Mouse (Mus musculus) frontal cortex, postnatal 10 days (tissue): ENCODE data around the gene Trim5.
"Not testable (repeated sequence)": the region's sequence is repeated elsewhere in the genome, so short reads cannot be mapped to it uniquely, and the experiment has no call there.

Source experiments
- DNase-seq, 2 experiments: peaks; one replicate each; pipeline ENCODE4 v3.0.0; 2022; ENCODE audit warnings: low spot score in 2 of 2, mixed read lengths in 1 of 2

Gene Trim5

DNA sequence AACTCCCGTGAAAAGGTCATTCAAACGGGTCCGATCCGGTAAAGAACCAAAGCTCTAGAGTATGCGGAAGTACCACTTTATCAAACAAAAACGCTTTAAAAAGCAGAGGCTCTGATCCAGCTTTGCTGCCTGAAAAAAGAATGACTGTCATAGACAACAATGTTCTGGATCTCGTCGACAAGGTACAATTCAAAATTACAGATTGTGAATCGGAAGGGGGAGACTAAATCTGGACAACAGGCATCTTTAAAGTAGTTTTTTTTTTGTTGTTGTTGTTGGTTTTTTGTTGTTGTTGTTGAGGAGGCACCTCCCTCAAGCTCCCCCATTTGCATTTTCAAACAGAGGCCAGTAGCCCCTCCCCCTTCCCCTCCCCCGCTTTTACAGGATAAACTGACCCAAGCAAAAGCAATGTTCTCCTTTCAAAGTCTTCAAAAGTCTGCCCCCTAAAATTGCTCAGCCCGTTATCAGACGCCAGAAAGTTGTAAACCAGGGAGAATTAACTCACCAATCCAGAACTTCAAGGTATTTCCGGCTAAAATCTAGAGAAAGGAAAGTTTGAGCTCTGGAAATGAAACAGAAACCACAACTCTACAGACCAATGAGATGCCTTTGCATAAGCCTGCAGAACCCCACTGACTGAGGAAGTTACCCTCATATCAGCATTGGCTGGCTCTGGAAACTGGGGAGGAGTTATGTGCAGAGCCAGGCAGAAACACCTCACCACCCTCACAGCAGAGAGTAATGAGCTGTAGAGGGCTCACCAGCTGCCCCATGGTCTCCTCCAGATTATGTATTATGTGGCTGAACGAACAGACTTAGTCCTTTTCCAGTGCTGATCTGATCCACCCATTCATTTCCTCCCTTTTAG, at the start of gene Trim5:
Gene Trim5, minus strand, starts transcription at position 519 of the 868 bp plus-strand sequence.
- not testable (repeated sequence) for DNase-seq

DNA sequence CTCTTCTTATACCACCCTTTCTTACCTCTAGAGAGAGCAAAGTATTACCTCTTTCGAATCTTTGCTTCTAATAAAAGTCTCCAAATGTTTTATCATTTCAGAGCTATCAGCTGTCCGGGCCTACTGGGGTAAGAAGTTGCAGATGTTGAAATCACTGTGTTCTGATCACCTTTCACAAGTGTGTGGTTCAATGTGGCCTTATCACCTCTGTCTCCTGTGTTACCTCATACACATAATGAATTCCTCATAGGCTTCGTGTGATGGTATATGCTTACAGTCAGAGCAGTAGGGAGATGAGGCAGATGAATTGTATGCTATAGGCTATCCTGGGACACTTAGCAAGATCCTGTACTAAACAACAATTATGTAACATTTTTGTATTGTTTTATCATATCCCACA, 47.7 kb upstream of the Trim5 start:
- DNase-seq: not testable (repeated sequence)

DNA sequence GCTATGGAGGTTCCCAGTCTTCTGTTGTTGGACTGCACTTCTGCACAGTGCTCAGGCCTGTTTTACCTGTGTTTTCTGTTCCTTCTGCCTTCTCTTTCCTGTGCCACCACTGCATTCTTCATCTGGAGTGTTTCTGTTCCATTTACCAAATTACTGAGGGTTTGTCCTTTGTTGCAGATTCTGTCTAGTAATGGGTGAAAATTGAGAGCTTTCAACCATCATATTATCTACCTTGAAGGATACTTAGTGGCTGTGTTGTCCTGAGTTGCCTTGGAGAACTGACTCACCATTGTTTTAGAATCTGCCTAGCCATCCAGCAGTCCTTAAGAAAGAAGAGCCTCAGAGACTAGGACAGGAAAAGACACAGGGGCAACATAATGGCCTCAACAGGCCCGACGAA, 41.3 kb upstream of the Trim5 start, which contains the start of gene Trim34b:
Gene Trim34b, plus strand, starts transcription at position 301 of the 400 bp plus-strand sequence.
- not testable (repeated sequence) for DNase-seq

DNA sequence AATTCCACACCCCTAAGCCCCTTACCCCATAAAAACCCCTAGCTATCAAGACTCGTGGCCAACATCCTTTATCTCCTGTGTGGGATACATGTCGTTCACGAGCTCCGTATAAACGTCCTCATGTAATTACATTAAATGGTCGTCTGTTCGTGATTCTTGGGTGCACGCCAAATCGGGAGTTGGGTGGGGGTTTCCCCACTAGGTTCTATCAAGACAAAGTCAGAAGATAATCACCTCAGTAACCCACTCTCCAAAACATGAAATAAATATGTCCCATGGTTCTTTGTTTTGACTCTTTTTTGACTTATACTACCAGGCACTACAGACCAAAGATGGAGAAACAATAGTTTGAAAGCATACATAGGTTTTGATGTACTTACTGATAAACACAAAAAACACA, 34.1 kb upstream of the Trim5 start:
- DNase-seq: no peak

DNA sequence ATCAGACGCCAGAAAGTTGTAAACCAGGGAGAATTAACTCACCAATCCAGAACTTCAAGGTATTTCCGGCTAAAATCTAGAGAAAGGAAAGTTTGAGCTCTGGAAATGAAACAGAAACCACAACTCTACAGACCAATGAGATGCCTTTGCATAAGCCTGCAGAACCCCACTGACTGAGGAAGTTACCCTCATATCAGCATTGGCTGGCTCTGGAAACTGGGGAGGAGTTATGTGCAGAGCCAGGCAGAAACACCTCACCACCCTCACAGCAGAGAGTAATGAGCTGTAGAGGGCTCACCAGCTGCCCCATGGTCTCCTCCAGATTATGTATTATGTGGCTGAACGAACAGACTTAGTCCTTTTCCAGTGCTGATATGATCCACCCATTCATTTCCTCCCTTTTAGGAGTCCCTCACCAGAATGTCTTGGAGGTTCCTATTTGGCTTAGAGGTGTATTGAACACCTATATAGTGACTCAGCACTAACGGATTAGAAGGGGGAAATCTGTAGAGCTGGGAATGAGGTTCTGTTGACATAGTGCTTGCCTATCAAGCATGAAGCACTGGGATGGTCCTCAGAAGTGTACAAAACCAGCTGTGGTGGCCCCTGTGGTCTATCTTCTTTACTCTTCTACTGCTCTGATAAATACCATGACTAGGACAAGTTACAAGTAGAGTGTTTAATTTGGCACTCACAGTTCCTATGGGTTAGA, 27.6 kb upstream of the Trim5 start, which contains the start of gene Trim12a:
Gene Trim12a, minus strand, starts transcription at position 98 of the 712 bp plus-strand sequence.
- not testable (repeated sequence) for DNase-seq

DNA sequence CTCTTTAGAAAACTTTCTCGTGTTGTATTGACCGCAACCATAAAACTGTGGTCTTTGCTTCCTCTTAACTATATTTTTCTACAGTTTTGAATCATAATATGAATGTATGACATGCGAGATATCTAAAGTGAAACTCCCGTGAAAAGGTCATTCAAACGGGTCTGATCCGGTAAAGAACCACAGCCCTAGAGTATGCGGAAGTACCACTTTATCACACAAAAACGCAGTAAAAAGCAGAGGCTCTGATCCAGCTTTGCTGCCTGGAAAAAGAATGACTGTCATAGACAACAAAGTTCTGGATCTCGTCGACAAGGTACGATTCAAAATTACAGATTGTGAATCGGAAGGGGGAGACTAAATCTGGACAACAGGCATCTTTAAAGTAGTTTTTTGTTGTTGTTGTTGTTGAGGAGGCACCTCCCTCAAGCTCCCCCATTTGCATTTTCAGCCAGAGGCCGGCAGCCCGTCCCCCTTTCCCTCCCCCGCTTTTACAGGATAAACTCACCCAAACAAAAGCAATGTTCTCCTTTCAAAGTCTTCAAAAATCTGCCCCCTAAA, 27.0 kb upstream of the Trim5 start:
- no peak for DNase-seq

DNA sequence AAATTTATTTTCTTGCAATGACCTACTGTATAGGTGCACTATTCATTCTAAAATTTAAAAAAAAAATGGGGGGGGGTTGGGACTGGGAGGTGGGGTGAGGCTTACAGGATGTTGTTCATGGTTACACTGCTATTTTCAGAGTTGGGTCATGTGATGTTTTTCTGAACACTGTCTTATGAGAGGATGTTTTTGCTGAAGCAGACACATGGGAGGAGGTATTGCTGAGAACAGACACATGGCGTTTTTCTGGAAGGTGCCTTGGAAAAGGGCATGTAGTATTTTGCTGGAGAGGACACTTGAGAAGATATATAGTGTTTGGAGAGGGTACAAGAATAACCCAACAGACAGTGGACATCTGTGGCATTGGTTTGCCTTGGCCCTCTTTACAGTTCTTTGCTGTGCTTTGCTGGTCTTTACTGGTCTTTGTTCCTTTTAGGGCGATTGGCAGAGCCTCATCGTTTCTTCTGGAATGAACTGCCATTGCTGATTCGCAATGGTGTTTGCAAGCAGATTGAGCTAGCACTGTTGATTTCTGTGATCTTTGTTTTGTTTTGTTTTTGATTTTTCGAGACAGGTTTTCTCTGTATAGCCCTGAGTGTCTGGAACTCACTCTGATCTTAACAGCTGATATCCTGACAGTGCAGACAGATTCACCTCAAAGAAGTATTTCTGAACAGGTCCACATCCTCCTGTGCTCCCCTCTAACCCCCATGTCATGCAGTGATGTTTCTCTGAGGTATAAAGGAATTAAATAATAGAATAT, 3.9 kb upstream of the Trim5 start:
- DNase-seq: no peak

DNA sequence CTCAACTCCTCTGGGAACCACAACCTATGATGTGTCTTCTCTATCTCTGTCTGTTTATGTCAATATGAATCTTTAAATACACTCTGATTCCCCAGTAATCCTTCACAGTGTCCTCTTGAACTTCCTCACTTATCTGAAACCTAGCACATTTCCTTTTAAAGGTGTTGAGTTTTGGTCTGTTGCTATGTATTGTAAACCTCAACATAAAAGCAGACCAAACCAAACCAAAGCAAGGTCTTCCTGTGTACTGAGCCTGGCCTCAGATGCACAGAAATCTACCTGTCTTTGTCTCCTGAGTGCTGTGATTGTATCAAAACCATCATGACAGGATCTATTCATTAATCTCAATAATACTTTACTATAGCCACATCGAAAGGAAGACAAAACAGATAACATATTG, 2.7 kb upstream of the Trim5 start:
- no peak for DNase-seq

DNA sequence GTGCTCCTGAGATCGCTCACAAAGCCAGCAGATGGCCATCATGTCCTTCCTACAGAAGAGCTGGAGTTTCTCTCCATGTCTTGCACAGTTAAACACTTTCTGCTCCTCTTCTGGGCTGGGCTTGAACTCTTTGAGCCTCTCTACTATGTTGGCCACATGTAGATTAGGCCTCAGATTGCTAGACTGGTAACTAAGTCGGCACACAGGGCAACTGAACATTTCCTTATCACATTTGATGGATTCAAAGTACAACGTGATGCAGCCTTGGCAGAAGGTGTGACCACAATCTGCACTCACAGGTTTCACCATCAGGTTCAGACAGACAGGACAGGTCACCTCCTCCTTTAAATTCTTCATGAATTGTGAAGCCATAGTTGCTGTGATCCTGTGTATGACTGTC, 8.5 kb downstream of the Trim5 start:
- not testable (repeated sequence) for DNase-seq

DNA sequence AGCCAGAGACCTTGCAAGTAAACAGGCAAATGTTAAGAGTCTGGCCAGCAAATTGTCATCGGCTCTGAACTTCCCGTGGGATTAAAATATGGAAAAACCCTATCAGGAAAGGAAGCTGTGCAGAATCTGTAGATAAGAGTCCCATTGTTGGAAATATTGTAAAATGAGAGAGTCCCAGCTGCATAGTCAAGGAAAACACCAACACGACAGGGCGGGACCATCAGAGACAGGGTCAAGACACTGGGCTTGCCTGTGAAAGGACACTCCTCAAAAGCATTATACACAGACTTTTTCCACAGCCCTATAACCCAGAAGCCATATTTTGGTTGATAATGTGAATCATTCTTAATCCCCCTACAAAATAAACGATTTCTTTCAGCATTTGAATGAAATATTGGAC, 22.6 kb downstream of the Trim5 start:
- not testable (repeated sequence) for DNase-seq

DNA sequence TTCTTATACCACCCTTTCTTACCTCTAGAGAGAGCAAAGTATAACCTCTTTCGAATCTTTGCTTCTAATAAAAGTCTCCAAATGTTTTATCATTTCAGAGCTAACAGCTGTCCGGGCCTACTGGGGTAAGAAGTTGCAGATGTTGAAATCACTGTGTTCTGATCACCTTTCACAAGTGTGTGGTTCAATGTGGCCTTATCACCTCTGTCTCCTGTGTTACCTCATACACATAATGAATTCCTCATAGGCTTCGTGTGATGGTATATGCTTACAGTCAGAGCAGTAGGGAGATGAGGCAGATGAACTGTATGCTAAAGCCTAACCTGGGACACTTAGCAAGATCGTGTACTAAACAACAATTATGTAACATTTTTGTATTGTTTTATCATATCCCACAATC, 27.5 kb downstream of the Trim5 start:
- not testable (repeated sequence) for DNase-seq

DNA sequence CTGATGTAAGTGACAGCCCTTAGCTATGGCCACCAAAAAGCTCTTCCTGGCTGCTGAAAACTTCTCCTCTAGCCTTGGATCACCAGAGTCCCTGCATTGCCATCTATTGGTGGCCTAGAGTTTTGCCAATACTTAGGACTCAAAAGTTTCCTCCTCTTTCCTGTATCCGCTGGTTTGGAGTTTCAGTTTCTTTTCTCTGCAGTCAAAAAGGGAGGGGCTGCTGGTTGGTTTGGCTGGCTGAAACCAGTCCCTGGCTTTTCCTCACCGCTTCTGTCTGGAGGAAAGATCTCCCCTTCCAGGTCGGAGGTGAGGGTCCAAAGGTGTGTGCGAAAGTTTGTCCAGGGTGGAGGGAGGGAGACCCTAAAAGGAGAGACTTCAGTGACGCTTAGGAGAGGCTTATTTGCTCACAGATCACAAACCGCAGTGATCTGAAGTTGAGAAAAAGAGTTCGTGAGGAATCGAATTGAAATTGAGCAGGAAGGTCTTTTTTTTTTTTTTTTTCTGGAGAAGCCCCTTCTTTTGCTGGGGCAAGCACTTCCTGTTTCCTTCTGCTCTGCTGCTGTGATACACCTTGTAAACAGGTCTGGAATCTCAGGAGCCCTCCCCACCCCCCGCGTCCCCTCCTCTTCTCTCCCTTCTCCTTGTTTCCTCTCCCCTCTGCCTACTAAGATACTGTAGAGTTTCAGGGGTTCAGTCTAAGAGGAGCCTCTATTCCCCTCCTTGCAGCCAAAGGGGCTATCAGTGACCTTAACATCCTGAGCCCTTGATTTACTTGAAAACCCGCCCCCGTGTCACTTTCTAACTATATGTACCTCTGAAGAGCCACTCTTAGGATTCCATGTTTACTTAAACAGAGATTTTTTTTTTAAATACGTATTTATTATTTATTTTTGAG, 43.4 kb downstream of the Trim5 start, which contains the start of gene Trim34a:
Gene Trim34a, plus strand, starts transcription at position 171 of the 895 bp plus-strand sequence.
- peak in 1 of 2 experiments; percentile 13 for DNase-seq

DNA sequence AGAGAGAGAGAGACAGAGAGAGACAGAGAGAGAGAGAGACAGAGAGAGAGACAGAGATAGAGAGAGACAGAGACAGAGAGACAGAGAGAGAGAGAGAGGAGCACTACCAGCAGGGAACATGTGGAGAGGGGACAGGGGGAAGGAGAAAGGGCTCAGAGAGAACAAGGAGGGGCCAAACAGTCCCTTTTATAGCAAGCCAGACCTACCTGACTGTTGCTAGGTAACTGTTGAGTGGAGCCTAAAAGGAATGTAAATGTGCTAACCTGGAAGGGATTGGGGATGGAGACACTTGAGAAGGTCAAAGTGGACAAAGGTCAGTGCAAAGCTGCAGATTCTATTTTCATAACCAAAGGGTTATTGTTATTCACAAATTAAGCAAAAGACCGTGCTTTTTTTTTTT, 44.3 kb downstream of the Trim5 start:
- no peak for DNase-seq

DNA sequence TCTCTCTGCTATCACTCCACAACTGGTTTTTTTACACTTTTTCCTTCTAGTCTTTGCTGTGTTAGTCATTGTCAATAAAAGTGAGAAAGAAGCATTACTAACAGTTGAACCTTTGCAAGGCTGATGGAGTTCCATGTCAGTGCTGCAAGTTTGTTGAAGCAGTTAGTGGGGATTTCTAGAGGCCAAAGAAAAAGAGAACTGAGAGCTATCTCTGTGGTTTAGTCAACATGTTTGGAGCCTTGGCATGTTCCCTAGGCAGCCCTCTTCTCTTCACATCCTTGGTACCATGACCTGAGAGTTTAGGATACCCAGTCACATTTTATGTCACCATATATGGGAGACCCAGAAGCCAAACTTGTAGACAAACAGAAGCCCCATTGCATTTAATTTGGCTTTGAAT, 47.0 kb downstream of the Trim5 start:
- DNase-seq: no peak

DNA sequence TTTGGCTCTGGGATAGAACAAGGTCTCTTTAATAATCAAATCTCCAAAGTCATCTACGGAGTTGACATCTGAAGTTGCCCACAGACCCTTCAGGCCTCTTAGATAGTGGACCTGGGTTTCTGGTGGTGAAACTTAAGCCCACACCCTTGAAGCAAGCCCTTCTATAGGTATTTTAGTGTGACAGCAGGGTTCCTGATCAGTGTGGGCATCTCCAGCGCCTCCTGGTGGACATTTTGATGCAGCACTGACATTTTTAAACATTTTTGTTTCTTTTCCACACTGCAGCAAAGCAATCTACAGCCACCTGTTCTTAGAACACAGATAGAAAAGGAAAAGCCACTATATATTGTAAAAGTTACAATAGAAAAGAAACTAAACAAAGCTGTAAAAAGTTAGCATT, 56.7 kb downstream of the Trim5 start:
- DNase-seq: no peak

DNA sequence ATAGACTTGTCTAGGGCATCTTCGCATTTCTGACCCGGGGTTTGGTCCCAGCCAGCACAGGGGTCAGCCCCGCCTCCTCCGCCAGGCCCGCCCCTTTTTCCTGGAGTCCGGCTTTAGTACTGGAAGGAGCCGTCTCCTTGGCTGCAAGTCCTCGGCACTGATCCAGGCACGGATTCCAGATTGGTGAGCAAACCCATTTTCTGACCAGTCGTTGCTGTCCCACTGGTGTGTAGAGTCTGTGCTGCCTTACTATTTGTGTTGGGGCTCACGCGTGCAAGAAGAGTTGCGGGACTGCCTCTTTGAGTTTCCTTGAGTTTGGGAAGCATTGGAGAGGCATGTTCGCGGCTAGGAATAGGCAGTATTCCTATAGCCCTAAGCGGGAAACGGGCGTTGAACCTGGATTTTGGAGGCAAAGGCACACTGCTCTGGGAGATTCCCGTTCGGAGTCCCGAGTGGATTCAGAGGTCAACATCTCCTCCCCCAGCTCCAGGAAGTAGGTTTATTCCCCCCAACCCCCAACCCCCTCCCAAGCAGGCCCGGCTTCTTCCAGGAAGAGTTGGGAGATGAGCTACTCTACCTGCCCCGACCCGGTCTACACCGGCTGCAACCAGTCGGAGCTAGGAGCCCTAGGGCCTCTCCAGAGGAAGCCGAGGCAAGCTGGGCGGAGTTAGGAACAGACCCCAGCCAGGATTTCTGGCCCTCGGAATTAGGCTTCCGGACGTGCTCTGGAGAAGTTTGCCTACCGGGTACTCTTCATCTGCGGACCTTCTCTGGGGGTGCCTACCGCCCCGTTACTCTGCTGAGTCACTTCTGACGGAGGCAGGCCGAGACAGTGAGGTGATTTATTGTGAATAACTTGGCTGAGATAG, 69.0 kb downstream of the Trim5 start, which contains the start of gene Trim6:
Gene Trim6, plus strand, starts transcription at position 93 of the 869 bp plus-strand sequence.
- peak in 1 of 2 experiments; percentile 10 for DNase-seq

DNA sequence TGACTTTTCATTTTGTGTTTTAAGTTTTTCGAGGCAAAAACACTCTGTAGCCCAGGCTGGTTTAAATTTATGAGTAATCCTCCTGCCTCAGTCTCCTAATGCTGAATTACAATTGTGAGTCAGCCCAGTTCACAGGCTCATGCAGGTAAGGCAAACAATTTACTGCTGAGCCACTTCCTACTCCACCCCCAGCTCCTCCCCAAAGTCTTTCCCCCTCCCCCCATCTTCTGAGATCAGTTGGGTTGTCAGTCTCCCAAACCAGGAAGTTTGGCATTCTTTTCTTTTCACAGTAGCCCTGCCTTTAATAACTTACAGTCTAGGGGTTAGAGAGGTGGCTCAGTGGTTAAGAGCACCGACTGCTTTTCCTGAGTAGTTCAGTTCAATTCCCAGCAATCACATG, 70.0 kb downstream of the Trim5 start:
- no peak for DNase-seq

DNA sequence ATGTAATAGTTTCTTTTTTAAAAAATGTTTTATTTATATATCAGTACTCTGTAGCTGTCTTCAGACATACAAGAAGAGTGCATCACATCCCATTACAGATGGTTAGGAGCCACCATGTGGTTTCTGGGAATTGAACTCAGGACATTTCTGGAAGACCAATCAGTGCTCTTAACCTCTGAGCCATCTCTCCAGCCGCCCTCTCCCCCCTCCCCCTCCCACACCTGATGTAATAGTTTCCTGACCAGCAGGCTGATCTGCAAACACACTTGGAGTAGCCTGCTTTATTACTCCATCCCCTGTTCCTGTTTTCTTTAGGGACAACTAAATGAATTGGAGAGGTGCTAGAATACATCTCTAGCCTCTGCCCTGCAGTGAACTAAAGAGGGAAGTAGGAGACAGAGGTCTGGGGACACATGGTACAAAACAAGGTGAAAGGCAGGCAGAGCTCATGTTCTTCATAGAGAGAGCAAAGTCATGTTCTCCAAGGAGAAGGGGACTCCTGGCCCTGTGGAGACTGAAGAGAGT, 71.8 kb downstream of the Trim5 start:
- DNase-seq: no peak
